Mouse (Mus musculus) C2C12 (cell line): Measurements from ENCODE around the gene Cbx3. TPM values are rescaled to one million over a fixed set of nuclear protein-coding genes. Genes with fewer than 3 reads are reported as not detected.
A peak's percentile ranks its signal among the peaks of the same experiment; 100 is the strongest.

Experiments used
- H3K27me3 ChIP-seq: one replicate; pipeline ENCODE4 v1.6.1; 2011; ENCODE audit not compliant: control insufficient read depth, insufficient read depth, insufficient read length
- H3K36me3 ChIP-seq: one replicate; pipeline ENCODE4 v1.6.1; 2011; ENCODE audit not compliant: control insufficient read depth, insufficient read depth
- H3K4me3 ChIP-seq: one replicate; pipeline ENCODE4 v1.5.1; 2011; ENCODE audit warnings: mild to moderate bottlenecking, control low read depth; ENCODE audit not compliant: poor library complexity, insufficient read depth, severe bottlenecking
- H3K79me2 ChIP-seq: one replicate; pipeline ENCODE4 v1.6.1; 2011; ENCODE audit not compliant: control insufficient read depth, insufficient read depth
- H3K79me3 ChIP-seq: one replicate; pipeline ENCODE4 v1.6.1; 2011; ENCODE audit warnings: low read depth, control low read depth
- H3ac ChIP-seq: one replicate; pipeline ENCODE3; 2011; ENCODE audit warnings: low read depth; ENCODE audit not compliant: control insufficient read depth, insufficient read length
- CEBPB ChIP-seq: IDR thresholded peaks from one replicate; pipeline ENCODE4 v1.6.1; 2011; ENCODE audit warnings: low read depth, mild to moderate bottlenecking, control low read depth, moderate library complexity
- CTCF ChIP-seq: IDR thresholded peaks from one replicate; pipeline ENCODE4 v1.5.1; 2011; ENCODE audit not compliant: control insufficient read depth, insufficient read depth, insufficient read length
- FOSL1 ChIP-seq: IDR thresholded peaks from one replicate; pipeline ENCODE4 v1.8.0; 2011; ENCODE audit warnings: mild to moderate bottlenecking, low read length; ENCODE audit not compliant: poor library complexity, insufficient read depth, severe bottlenecking
- MAX ChIP-seq: IDR thresholded peaks from one replicate; pipeline ENCODE4 v1.6.1; 2011; ENCODE audit warnings: mild to moderate bottlenecking, control low read depth
- MYOD1 ChIP-seq: IDR thresholded peaks from one replicate; pipeline ENCODE4 v1.6.1; 2011; ENCODE audit warnings: low read depth; ENCODE audit not compliant: control insufficient read depth, insufficient read length
- MYOG ChIP-seq: IDR thresholded peaks from one replicate; pipeline ENCODE4 v1.6.1; 2011; ENCODE audit not compliant: control insufficient read depth, insufficient read length; ENCODE audit errors: extremely low read depth
- USF1 ChIP-seq: IDR thresholded peaks from one replicate; pipeline ENCODE4 v1.6.1; 2011; ENCODE audit warnings: low read depth, mild to moderate bottlenecking, control low read depth, moderate library complexity
- long read RNA-seq, 2 experiments: library from polyadenylated mRNA; unstranded; transcript quantifications; one replicate each; pipeline ENCODE4 v2.0.0; 2019 to 2020
- polyA plus RNA-seq: library from polyadenylated mRNA; unstranded; fragments of >200 nt; fragmentation: generic; extraction: Trizol; gene quantifications from one replicate; pipeline ENCODE4 v1.2.1, GENCODE M21; 2012; ENCODE audit warnings: missing spikeins

Cbx3 gene
- 71.6 TPM for polyA plus RNA-seq
- long read RNA-seq, experiment 1, transcript Cbx3-201 (6 exons, 1,889 nt): major isoform, 78 of 536 reads
- long read RNA-seq, experiment 1, partial matches to known transcripts: 2 of 536 reads
- long read RNA-seq, experiment 1, other reads (novel, unspliced or antisense): 455 of 536 reads
- long read RNA-seq, experiment 2, transcript Cbx3-201 (6 exons, 1,889 nt): major isoform, 463 of 497 reads
- long read RNA-seq, experiment 2, partial matches to known transcripts: 11 of 497 reads
- long read RNA-seq, experiment 2, other reads (novel, unspliced or antisense): 19 of 497 reads

DNA sequence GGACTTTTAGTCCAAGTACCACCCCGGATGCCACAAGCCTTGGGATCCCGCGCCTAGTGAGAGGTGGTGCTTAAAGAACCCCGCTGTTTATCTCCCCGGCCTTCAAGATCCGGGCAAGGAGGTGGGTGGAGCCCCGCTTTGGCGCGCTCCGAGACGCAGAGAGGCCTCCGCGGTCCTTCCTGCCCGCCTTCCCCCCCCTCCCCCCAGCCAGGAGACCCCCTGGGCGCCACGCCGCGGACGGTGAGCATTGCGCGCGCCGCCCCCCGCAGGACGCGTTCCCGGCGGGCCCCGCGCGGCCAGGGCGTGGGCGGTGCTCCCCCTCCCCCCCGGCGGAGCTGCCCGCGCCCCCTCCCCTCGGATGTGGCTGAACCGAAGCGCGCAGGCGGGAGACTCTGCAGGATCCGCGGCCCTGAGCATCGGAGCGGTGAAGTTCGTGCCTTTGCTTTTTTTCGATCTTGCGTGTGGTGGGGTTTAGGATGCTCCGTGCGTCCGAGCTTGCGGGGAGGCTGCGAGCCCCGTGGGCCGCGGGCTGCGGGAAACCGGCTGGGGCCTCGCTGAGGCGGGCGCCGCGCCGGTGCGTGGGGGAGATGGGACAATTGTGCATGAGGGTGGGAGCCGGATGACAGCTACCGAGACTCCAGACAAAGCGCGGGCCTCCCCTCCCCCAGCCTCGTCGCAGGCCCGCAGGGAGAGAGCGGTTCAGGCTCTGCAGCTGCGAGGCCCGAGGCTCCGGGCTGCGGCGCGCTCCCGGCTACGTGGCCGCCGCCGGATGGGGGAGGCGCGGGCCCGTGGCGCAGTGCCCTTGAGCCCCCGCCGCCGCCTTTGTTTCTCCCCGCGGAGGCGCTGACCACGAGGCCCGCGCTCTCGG is at the start of gene Cbx3:
Gene Cbx3, plus strand, starts transcription at position 50 of the 868 bp plus-strand sequence.
- H3K79me2 ChIP-seq: peaks cover 93% of the 10 kb centered on the region
- H3ac ChIP-seq: peak within 1 kb of the TSS; percentile 97
- no peak for TF ChIP-seq USF1
- TF ChIP-seq MAX: no peak
- peaks cover 85% of the 10 kb centered on the region for H3K79me3 ChIP-seq
- H3K27me3 ChIP-seq: no peaks in the 10 kb centered on the region
- peaks cover 69% of the 10 kb centered on the region for H3K36me3 ChIP-seq
- H3K4me3 ChIP-seq: peak within 1 kb of the TSS; percentile 97

DNA sequence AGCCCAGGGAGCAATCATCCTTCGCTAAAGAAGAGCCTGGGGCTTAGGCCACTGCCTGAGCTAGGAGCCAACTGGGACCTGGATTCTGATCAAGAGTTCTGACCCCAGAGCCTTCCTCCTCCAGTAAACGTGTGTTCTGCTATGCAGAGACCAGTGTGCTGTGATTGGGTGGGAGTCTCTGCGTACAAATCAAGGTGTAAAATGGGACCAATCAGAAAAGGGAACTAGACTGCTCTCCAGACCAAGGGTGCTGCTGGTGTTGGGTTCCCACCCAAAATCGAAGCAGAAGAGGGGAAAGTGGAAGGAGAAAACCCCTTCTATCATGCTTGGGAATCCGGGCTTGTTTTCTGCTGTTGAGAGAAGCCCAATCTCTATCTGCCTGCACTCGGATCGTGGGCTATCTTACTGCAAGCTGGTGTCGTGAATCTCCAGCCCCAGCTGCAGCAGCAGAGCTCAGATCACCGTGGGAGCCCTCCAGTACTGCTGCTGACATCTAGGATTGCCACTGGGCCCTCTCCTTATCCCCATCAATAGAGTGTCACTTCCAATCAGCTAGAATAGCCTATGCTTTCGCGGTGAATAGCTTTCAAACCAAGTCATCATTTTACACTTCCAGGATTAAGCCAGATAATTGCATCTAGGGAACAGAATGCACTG is 46.6 kb upstream of the Cbx3 start:
- peaks cover 2% of the 10 kb centered on the region for H3K27me3 ChIP-seq
- no peaks in the 10 kb centered on the region for H3K79me2 ChIP-seq
- no peaks in the 10 kb centered on the region for H3K79me3 ChIP-seq
- no peak overlapping the region for H3ac ChIP-seq
- H3K36me3 ChIP-seq: no peaks in the 10 kb centered on the region
- TF ChIP-seq CEBPB (no peak), MAX (no peak), MYOD1 (no peak), USF1 (no peak), CTCF (no peak), MYOG (no peak), FOSL1 (no peak)
- no peak overlapping the region for H3K4me3 ChIP-seq

- TF ChIP-seq USF1 (no peak), MYOG (no peak), FOSL1 (no peak), MYOD1 (no peak), CEBPB (no peak), MAX (no peak), CTCF (no peak)
- Histone ChIP-seq H3K36me3 (no peaks in the 10 kb centered on the region), H3K4me3 (no peak overlapping the region), H3K79me2 (no peaks in the 10 kb centered on the region), H3K79me3 (no peaks in the 10 kb centered on the region), H3K27me3 (no peaks in the 10 kb centered on the region), H3ac (no peak overlapping the region)
Observed at GRCm38 (mm10) chr6:51424537-51424936, 45.6 kb upstream of the Cbx3 start.

GRCm38 (mm10) chr6:51432535-51433397 is 37.4 kb upstream of the Cbx3 start, which contains the start of gene Nfe2l3:
Gene Nfe2l3, plus strand, starts transcription at chr6:51432670.
- TF ChIP-seq CTCF: no peak
- no peak for TF ChIP-seq MAX
- TF ChIP-seq MYOG: no peak
- TF ChIP-seq FOSL1: no peak
- TF ChIP-seq CEBPB: no peak
- no peak for TF ChIP-seq USF1
- Histone ChIP-seq H3K36me3 (no peaks in the 10 kb centered on the region), H3K27me3 (peaks cover 15% of the 10 kb centered on the region)

GRCm38 (mm10) chr6:51434270-51434669 is 35.9 kb upstream of the Cbx3 start:
- Histone ChIP-seq H3K36me3 (no peaks in the 10 kb centered on the region), H3ac (no peak overlapping the region), H3K79me2 (no peaks in the 10 kb centered on the region), H3K79me3 (no peaks in the 10 kb centered on the region), H3K27me3 (peaks cover 15% of the 10 kb centered on the region), H3K4me3 (no peak overlapping the region)
- TF ChIP-seq USF1: no peak
- TF ChIP-seq FOSL1: no peak

More at GRCm38 (mm10) chr6:51432535-51433397, 37.4 kb upstream of the Cbx3 start, which contains the start of gene Nfe2l3:
- Histone ChIP-seq H3ac (no peak within 1 kb of the TSS), H3K79me2 (no peaks in the 10 kb centered on the region), H3K4me3 (no peak within 1 kb of the TSS), H3K79me3 (no peaks in the 10 kb centered on the region)
